Mouse (Mus musculus): Measurements from ENCODE around the gene Sumo1.

GRCm38 (mm10) chr1:59606479-59606878 is 64.2 kb downstream of the Sumo1 start:
- TF ChIP-seq CTCF (conservative IDR thresholded peaks at IDR 0.05; ENCODE audit: insufficient read depth, insufficient read length, low read depth, low read length) (no peak), POLR2A (IDR thresholded peaks at IDR 0.05; ENCODE audit: low read depth, low read length) (no peak)
